8 mouse cellular contexts compared by ENCODE assay signal in genomic region chr13:32802259-32803081, GRCm38 (mm10). TPM values are rescaled to one million over a fixed set of nuclear protein-coding genes. Genes with fewer than 3 reads are reported as not detected.
DNase-seq lines count a peak whose midpoint lies in the region; ATAC-seq and TF ChIP-seq lines count a peak whose summit lies in the region.

Gene D930007J09Rik, minus strand, starts transcription at chr13:32802849.

- under 1% methylated on average over 94 of the region's 95 CpGs for WGBS in intestine, postnatal 0 days
- WGBS in limb, embryonic 13.5 days = under 1% methylated on average over 95 of the region's 95 CpGs
- under 1% methylated on average over 95 of the region's 95 CpGs for whole genome bisulfite sequencing in midbrain, embryonic 13.5 days

- no peaks in the 10 kb centered on the region for H3K4me1 ChIP-seq in intestine, postnatal 0 days (replicated peaks; ENCODE audit: control insufficient read depth, insufficient read depth, low read length)
- H3K4me1 ChIP-seq in limb, embryonic 13.5 days = peaks cover 28% of the 10 kb centered on the region
- H3K4me1 ChIP-seq in midbrain, embryonic 13.5 days (replicated peaks) = peaks cover 35% of the 10 kb centered on the region

- H3K36me3 ChIP-seq in intestine, postnatal 0 days (ENCODE audit: control insufficient read depth, insufficient read depth) = peaks cover 10% of the 10 kb centered on the region
- peaks cover 19% of the 10 kb centered on the region for H3K36me3 ChIP-seq in limb, embryonic 13.5 days
- H3K36me3 ChIP-seq in midbrain, embryonic 13.5 days = peaks cover 10% of the 10 kb centered on the region

- peak; percentile 53 for ATAC-seq in intestine, postnatal 0 days
- peak; percentile 29 for ATAC-seq in limb, embryonic 13.5 days (ENCODE audit: low FRiP score, low read depth)
- peak; percentile 62 for ATAC-seq in midbrain, embryonic 13.5 days

- intact Hi-C loops in gastrocnemius, adult 2 months (cut with DNase I) = no loop called here
- intact Hi-C loops in gastrocnemius, postnatal 14 days (cut with DNase I; ENCODE audit: low total_unique reads) = no loop called here

- DNase-seq in gastrocnemius, adult 2 months = no peak
- no peak for DNase-seq in gastrocnemius, adult 8-10 months (ENCODE audit: low spot score in 2 of 2)
- peak; percentile 46 to 48 for DNase-seq in cerebellum, postnatal 36 days
- DNase-seq in gastrocnemius, postnatal 14 days = peak; percentile 56
- peak; percentile 11 to 26 for DNase-seq in spleen, postnatal 14 days (ENCODE audit: low spot score in 2 of 2)

- peak within 1 kb of the TSS; percentile 99 for H3K4me3 ChIP-seq in gastrocnemius, adult 2 months
- H3K4me3 ChIP-seq in intestine, postnatal 0 days (ENCODE audit: low read depth, low read length) = peak within 1 kb of the TSS; percentile 75
- peak within 1 kb of the TSS; percentile 92 for H3K4me3 ChIP-seq in limb, embryonic 13.5 days
- H3K4me3 ChIP-seq in midbrain, embryonic 13.5 days (replicated peaks) = peak within 1 kb of the TSS; percentile 83

- H3K4me2 ChIP-seq in intestine, postnatal 0 days (replicated peaks; ENCODE audit: low read depth) = peak within 1 kb of the TSS; percentile 76
- H3K4me2 ChIP-seq in limb, embryonic 13.5 days (replicated peaks) = peak within 1 kb of the TSS; percentile 73
- peak within 1 kb of the TSS; percentile 83 for H3K4me2 ChIP-seq in midbrain, embryonic 13.5 days (replicated peaks)

- H3K27ac ChIP-seq in gastrocnemius, adult 2 months = peak within 1 kb of the TSS; percentile 95
- peak within 1 kb of the TSS; percentile 74 for H3K27ac ChIP-seq in intestine, postnatal 0 days (ENCODE audit: low read depth, low read length)
- peak within 1 kb of the TSS; percentile 73 for H3K27ac ChIP-seq in limb, embryonic 13.5 days
- peak within 1 kb of the TSS; percentile 82 for H3K27ac ChIP-seq in midbrain, embryonic 13.5 days

- TF ChIP-seq CTCF in gastrocnemius, adult 2 months (IDR thresholded peaks at IDR 0.05) = no peak
- TF ChIP-seq CTCF in intestine, postnatal 0 days (IDR thresholded peaks at IDR 0.05; ENCODE audit: low read depth) = no peak

- H3K9ac ChIP-seq in intestine, postnatal 0 days (ENCODE audit: low read depth, low read length) = peak within 1 kb of the TSS; percentile 72
- H3K9ac ChIP-seq in limb, embryonic 13.5 days = peak within 1 kb of the TSS; percentile 84
- peak within 1 kb of the TSS; percentile 77 for H3K9ac ChIP-seq in midbrain, embryonic 13.5 days (replicated peaks)

- H3K9me3 ChIP-seq in intestine, postnatal 0 days (ENCODE audit: control insufficient read depth) = no peaks in the 10 kb centered on the region
- H3K9me3 ChIP-seq in limb, embryonic 13.5 days = no peaks in the 10 kb centered on the region
- no peaks in the 10 kb centered on the region for H3K9me3 ChIP-seq in midbrain, embryonic 13.5 days

- H3K27me3 ChIP-seq in intestine, postnatal 0 days (replicated peaks; ENCODE audit: control insufficient read depth, insufficient read depth, low read length) = no peaks in the 10 kb centered on the region
- no peaks in the 10 kb centered on the region for H3K27me3 ChIP-seq in limb, embryonic 13.5 days
- no peaks in the 10 kb centered on the region for H3K27me3 ChIP-seq in midbrain, embryonic 13.5 days

RNA-seq across cellular contexts. Expression of gene D930007J09Rik, which starts in this region (rescaled TPM):
- total RNA-seq in gastrocnemius, adult 2 months (2021) = not detected
- not detected for total RNA-seq in gastrocnemius, adult 8-10 months (2022)
- not detected for total RNA-seq in gastrocnemius, postnatal 14 days (2021)
- polyA plus RNA-seq in intestine, postnatal 0 days (2015; fragmentation: Nextera tagmentation; extraction: Ambion mirVana) = not detected in 2 replicates
- not detected in 2 replicates for polyA plus RNA-seq in limb, embryonic 13.5 days (2015; fragmentation: Nextera tagmentation; extraction: Ambion mirVana)
- not detected in 2 replicates for polyA plus RNA-seq in midbrain, embryonic 13.5 days (2015; fragmentation: Nextera tagmentation; extraction: Ambion mirVana)

Comparison
In these comparisons a context has a peak if more than half of its experiments do, and no peak if none do; other contexts are left out.
1. Peak in DNase-seq in gastrocnemius, postnatal 14 days; RNA of the gene not detected or under 1 TPM.
2. Peak in ATAC-seq, H3K4me3 ChIP-seq, H3K27ac ChIP-seq, H3K9ac ChIP-seq and H3K4me2 ChIP-seq in intestine, postnatal 0 days; RNA of the gene not detected or under 1 TPM.
3. Peak in ATAC-seq, H3K4me3 ChIP-seq, H3K27ac ChIP-seq, H3K9ac ChIP-seq and H3K4me2 ChIP-seq in limb, embryonic 13.5 days; RNA of the gene not detected or under 1 TPM.
4. Peak in ATAC-seq, H3K4me3 ChIP-seq, H3K27ac ChIP-seq, H3K9ac ChIP-seq and H3K4me2 ChIP-seq in midbrain, embryonic 13.5 days; RNA of the gene not detected or under 1 TPM.
5. DNase-seq: peak in cerebellum, postnatal 36 days (2 of 2) and spleen, postnatal 14 days (2 of 2); none in gastrocnemius, adult 2 months (single experiment) and gastrocnemius, adult 8-10 months (0 of 2).
6. Peak in every context shown above with its lines, with median percentiles within 50 percentile points of each other: H3K27ac ChIP-seq, H3K4me3 ChIP-seq, ATAC-seq, H3K4me2 ChIP-seq and H3K9ac ChIP-seq.